Mouse (Mus musculus): ENCODE measurements around the gene Itga10.

GRCm38 (mm10) chr3:96701003-96701402 is 55.6 kb downstream of the Itga10 start:
- no peak for TF ChIP-seq POLR2A (IDR thresholded peaks at IDR 0.05; ENCODE audit: low read depth, low read length)
- no peak for TF ChIP-seq ZKSCAN1 (IDR thresholded peaks at IDR 0.05; ENCODE audit: borderline replicate concordance, low read depth, low read length)
- no peak for TF ChIP-seq USF1 (IDR thresholded peaks at IDR 0.05; ENCODE audit: low read depth, low read length)
- no peak for TF ChIP-seq ETS1 (conservative IDR thresholded peaks at IDR 0.05; ENCODE audit: low read depth, low read length)
- TF ChIP-seq BHLHE40 (IDR thresholded peaks at IDR 0.05; ENCODE audit: low read depth, low read length): no peak
- TF ChIP-seq CTCF (conservative IDR thresholded peaks at IDR 0.05 in 1 of 2, IDR thresholded peaks at IDR 0.05 in 1 of 2; ENCODE audit: low read depth in 2 of 2, low read length in 2 of 2): no peak
- TF ChIP-seq E2F4 (IDR thresholded peaks at IDR 0.05; ENCODE audit: insufficient replicate concordance, low read depth, low read length): no peak
- TF ChIP-seq MEF2A (IDR thresholded peaks at IDR 0.05; ENCODE audit: borderline replicate concordance, low read depth, low read length): no peak
- TF ChIP-seq RAD21 (IDR thresholded peaks at IDR 0.05; ENCODE audit: low read depth, low read length): no peak
- TF ChIP-seq HCFC1 (IDR thresholded peaks at IDR 0.05; ENCODE audit: low read depth, low read length): no peak
- no peak for TF ChIP-seq SMC3 (IDR thresholded peaks at IDR 0.05; ENCODE audit: low read depth, low read length)
- TF ChIP-seq UBTF (IDR thresholded peaks at IDR 0.05; ENCODE audit: low read depth, low read length): no peak
- no peak for TF ChIP-seq JUN (IDR thresholded peaks at IDR 0.05; ENCODE audit: insufficient read depth, low read depth, low read length)
- TF ChIP-seq CHD2 (IDR thresholded peaks at IDR 0.05; ENCODE audit: low read length): no peak

All from CH12.LX (cell line).